Mouse (Mus musculus) CH12.LX (cell line): ENCODE measurements around the gene Prkg1. TPM values are rescaled to one million over a fixed set of nuclear protein-coding genes. Genes with fewer than 3 reads are reported as not detected.

Experiments
- DNase-seq: peaks from one replicate; pipeline ENCODE4 v3.0.0-alpha.2; 2013; ENCODE audit errors: extremely low read depth
- H3K27ac ChIP-seq: 2 replicates; pipeline ENCODE4 v1.5.1; 2012; ENCODE audit warnings: low read depth, mild to moderate bottlenecking, control low read depth, moderate library complexity; ENCODE audit not compliant: insufficient read depth
- H3K27me3 ChIP-seq: replicated peaks from 2 replicates; pipeline ENCODE3; 2012; ENCODE audit warnings: inconsistent platforms
- H3K36me3 ChIP-seq, 2 experiments: replicated peaks in 1 of 2; 2 replicates each; pipeline versions ENCODE3 to v1.6.1; 2012; ENCODE audit warnings: inconsistent platforms in 1 of 2, low read length in 1 of 2, mild to moderate bottlenecking in 1 of 2, mixed read lengths in 1 of 2, moderate library complexity in 1 of 2; ENCODE audit not compliant: control insufficient read depth in 1 of 2, insufficient read depth in 1 of 2
- H3K4me1 ChIP-seq, 2 experiments: 2 replicates each; pipeline ENCODE4 v1.6.1; 2012; ENCODE audit warnings: inconsistent platforms in 1 of 2, moderate library complexity in 1 of 2; ENCODE audit not compliant: insufficient read depth in 2 of 2, control insufficient read depth in 1 of 2
- H3K4me2 ChIP-seq: 2 replicates; pipeline ENCODE4 v1.6.1; 2012; ENCODE audit warnings: low read depth, mild to moderate bottlenecking, control low read depth; ENCODE audit not compliant: poor library complexity, insufficient read depth, severe bottlenecking
- H3K4me3 ChIP-seq, 3 experiments: fragments of 150-350 bp in 1 of 3; sonication (generic) in 1 of 3; replicated peaks in 1 of 3; 2 replicates each; pipeline versions ENCODE3 to v1.5.1; 2011 to 2012; ENCODE audit warnings: low read depth in 2 of 3, low read length in 2 of 3, mild to moderate bottlenecking in 2 of 3, moderate library complexity in 2 of 3, control low read depth in 1 of 3, improper control_type of control experiment in 1 of 3, inconsistent platforms in 1 of 3, mixed read lengths in 1 of 3; ENCODE audit not compliant: poor library complexity in 1 of 3
- H3K79me2 ChIP-seq: replicated peaks from 2 replicates; pipeline ENCODE4 v1.6.1; 2012; ENCODE audit warnings: mild to moderate bottlenecking, moderate library complexity; ENCODE audit not compliant: control insufficient read depth, poor library complexity, insufficient read depth, severe bottlenecking; ENCODE audit errors: extremely low read depth
- H3K9ac ChIP-seq: 2 replicates; pipeline ENCODE4 v1.6.1; 2012; ENCODE audit warnings: low read depth, mild to moderate bottlenecking, control low read depth, moderate library complexity; ENCODE audit not compliant: insufficient read depth
- H3K9me3 ChIP-seq: replicated peaks from 2 replicates; pipeline ENCODE3; 2012; ENCODE audit warnings: low read length, inconsistent platforms, mixed read lengths
- CHD1 ChIP-seq: IDR thresholded peaks from 2 replicates; pipeline ENCODE4 v1.6.1; 2012; ENCODE audit warnings: low read depth, low read length, improper control_type of control experiment, inconsistent platforms
- CHD2 ChIP-seq: IDR thresholded peaks from 2 replicates; pipeline ENCODE4 v1.6.1; 2011; ENCODE audit warnings: low read length, improper control_type of control experiment
- CTCF ChIP-seq, 2 experiments: IDR thresholded peaks in 1 of 2; conservative IDR thresholded peaks in 1 of 2; 2 replicates each; pipeline ENCODE4 v1.5.1; 2011 to 2012; ENCODE audit warnings: low read depth in 2 of 2, low read length in 2 of 2, improper control_type of control experiment in 1 of 2, inconsistent platforms in 1 of 2, mild to moderate bottlenecking in 1 of 2, moderate library complexity in 1 of 2
- E2F4 ChIP-seq: IDR thresholded peaks from 2 replicates; pipeline ENCODE4 v1.6.1; 2011; ENCODE audit warnings: low read depth, low read length, improper control_type of control experiment; ENCODE audit not compliant: insufficient replicate concordance
- EP300 ChIP-seq: IDR thresholded peaks from 2 replicates; pipeline ENCODE4 v1.6.1; 2011; ENCODE audit warnings: low read length, improper control_type of control experiment
- HCFC1 ChIP-seq: IDR thresholded peaks from 2 replicates; pipeline ENCODE4 v1.6.1; 2012; ENCODE audit warnings: low read depth, mild to moderate bottlenecking, inconsistent platforms, low read length, improper control_type of control experiment
- IRF4 ChIP-seq: IDR thresholded peaks from 2 replicates; pipeline ENCODE4 v1.6.1; 2014; ENCODE audit warnings: low read depth, mild to moderate bottlenecking, inconsistent platforms, low read length, improper control_type of control experiment
- JUN ChIP-seq: IDR thresholded peaks from 2 replicates; pipeline ENCODE4 v1.6.1; 2011; ENCODE audit warnings: low read depth, mild to moderate bottlenecking, low read length, improper control_type of control experiment, moderate library complexity; ENCODE audit not compliant: insufficient read depth
- JUND ChIP-seq: conservative IDR thresholded peaks from 2 replicates; pipeline ENCODE4 v1.6.1; 2011; ENCODE audit warnings: low read depth, low read length, improper control_type of control experiment
- MXI1 ChIP-seq: IDR thresholded peaks from 2 replicates; pipeline ENCODE4 v1.6.1; 2011; ENCODE audit warnings: mild to moderate bottlenecking, low read depth, low read length, improper control_type of control experiment
- MYC ChIP-seq: IDR thresholded peaks from 2 replicates; pipeline ENCODE4 v1.6.1; 2011; ENCODE audit warnings: low read depth, mild to moderate bottlenecking, improper control_type of control experiment, low read length
- NELFE ChIP-seq: IDR thresholded peaks from 2 replicates; pipeline ENCODE4 v1.6.1; 2011; ENCODE audit warnings: low read depth, low read length, improper control_type of control experiment
- PAX5 ChIP-seq: IDR thresholded peaks from 2 replicates; pipeline ENCODE4 v1.6.1; 2012; ENCODE audit warnings: low read length, inconsistent platforms, mixed read lengths
- POLR2AphosphoS2 ChIP-seq: IDR thresholded peaks from 2 replicates; pipeline ENCODE4 v1.6.1; 2011; ENCODE audit warnings: low read depth, low read length, improper control_type of control experiment
- RCOR1 ChIP-seq: conservative IDR thresholded peaks from 2 replicates; pipeline ENCODE4 v1.6.1; 2012; ENCODE audit warnings: low read depth, mild to moderate bottlenecking, inconsistent platforms, low read length, improper control_type of control experiment
- SMC3 ChIP-seq: IDR thresholded peaks from 2 replicates; pipeline ENCODE4 v1.6.1; 2011; ENCODE audit warnings: low read depth, low read length, improper control_type of control experiment
- TBP ChIP-seq: conservative IDR thresholded peaks from 2 replicates; pipeline ENCODE4 v1.6.1; 2011; ENCODE audit warnings: low read depth, low read length, improper control_type of control experiment
- TCF12 ChIP-seq: IDR thresholded peaks from 2 replicates; pipeline ENCODE4 v1.6.1; 2014; ENCODE audit warnings: low read depth, mild to moderate bottlenecking, inconsistent platforms, low read length, improper control_type of control experiment
- USF2 ChIP-seq: conservative IDR thresholded peaks from 2 replicates; pipeline ENCODE4 v1.6.1; 2011; ENCODE audit warnings: low read depth, low read length, improper control_type of control experiment
- ZMIZ1 ChIP-seq: IDR thresholded peaks from 2 replicates; pipeline ENCODE4 v1.6.1; 2012; ENCODE audit warnings: low read depth, mild to moderate bottlenecking, inconsistent platforms, low read length, improper control_type of control experiment
- ZNF384 ChIP-seq: IDR thresholded peaks from 2 replicates; pipeline ENCODE4 v1.6.1; 2012; ENCODE audit warnings: low read depth, low read length, improper control_type of control experiment, inconsistent platforms
- dilution Hi-C: fragments of 300-500 bp; cut with MboI; formaldehyde crosslinking; loops from 2 replicates; pipeline ENCODE4 v1.14.3; 2020; ENCODE audit warnings: low sequenced_read_pairs; ENCODE audit not compliant: extremely low pct_unique_long_range_greater_than_20kb, extremely low pct_ligation_motif_present
- in situ Hi-C: fragments of 300-500 bp; cut with MboI; formaldehyde crosslinking; loops from 3 replicates; pipeline ENCODE4 v1.14.3; 2019; ENCODE audit warnings: low sequenced_read_pairs, low pct_ligation_motif_present, low pct_unique_long_range_greater_than_20kb, mixed read lengths
- polyA plus RNA-seq: library from polyadenylated mRNA; unstranded; fragments of >175 nt; gene quantifications from 2 replicates; pipeline ENCODE4 v1.2.1, GENCODE M21; 2012; ENCODE audit warnings: low read depth; ENCODE audit not compliant: insufficient read length
- total RNA-seq, 2 experiments: library from RNA; depleted of rRNA; stranded (reverse); fragments of 300-350 nt in 1 of 2; fragments of >200 nt in 1 of 2; gene quantifications; 2 replicates each; pipeline ENCODE4 v1.2.3; 2012 to 2014

Prkg1 gene
- total and polyA plus RNA-seq, 3 experiments = not detected

DNA sequence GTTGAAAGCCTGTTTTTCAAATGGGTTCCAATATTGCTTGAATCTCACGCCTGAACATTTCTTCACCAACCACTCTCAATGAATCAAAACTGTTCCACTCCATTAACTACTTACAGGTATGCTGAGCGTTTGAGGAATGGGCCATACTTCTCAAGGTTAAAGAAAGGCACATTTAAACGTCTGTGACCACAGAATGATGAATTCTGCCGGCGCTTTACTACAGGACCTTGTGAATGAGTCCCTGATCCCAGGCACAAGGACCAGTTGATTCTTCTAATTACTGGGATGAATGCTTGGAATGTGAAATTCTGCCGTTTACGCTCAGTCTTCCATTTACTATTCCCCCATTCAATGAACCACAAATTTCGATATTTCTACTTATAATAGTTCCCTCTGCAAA lies 632.2 kb downstream of the Prkg1 start:
- Histone ChIP-seq H3K27ac (no peak overlapping the region), H3K9ac (no peak overlapping the region), H3K9me3 (no peaks in the 10 kb centered on the region), H3K4me1 (no peaks in the 10 kb centered on the region), H3K36me3 (no peaks in the 10 kb centered on the region), H3K4me2 (no peak overlapping the region), H3K27me3 (no peaks in the 10 kb centered on the region), H3K4me3 (no peak overlapping the region), H3K79me2 (no peaks in the 10 kb centered on the region)
- dilution Hi-C loops (no loop called here), in situ Hi-C loops (no loop called here)
- TF ChIP-seq IRF4 (no peak), CHD1 (no peak), RCOR1 (no peak), JUN (no peak), ZNF384 (no peak), TCF12 (no peak), TBP (no peak), JUND (no peak), SMC3 (no peak), PAX5 (no peak), MXI1 (no peak), USF2 (no peak), EP300 (no peak), ZMIZ1 (no peak), CHD2 (no peak), HCFC1 (no peak), NELFE (no peak)
- DNase-seq = no peak

DNA sequence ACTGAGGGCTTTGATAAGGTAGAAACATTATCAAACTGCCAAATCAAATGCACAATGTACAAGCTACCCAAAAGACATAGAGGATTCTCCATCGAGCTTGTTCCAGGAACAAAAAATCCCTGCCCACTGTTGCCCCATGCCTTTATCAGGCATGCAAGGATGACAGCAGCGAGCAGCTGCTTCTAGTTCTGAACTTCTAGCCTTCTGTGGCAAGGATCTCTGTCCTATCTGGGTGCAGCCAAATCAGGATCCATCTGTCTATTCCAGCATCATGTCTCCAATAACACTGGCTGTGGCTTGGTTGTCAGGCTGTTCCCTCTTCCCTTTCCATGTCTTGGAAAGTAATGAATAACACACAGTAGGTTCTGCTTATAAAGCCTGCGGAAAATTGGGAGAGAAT lies 640.2 kb downstream of the Prkg1 start:
- Histone ChIP-seq H3K27ac (no peak overlapping the region), H3K9me3 (no peaks in the 10 kb centered on the region), H3K9ac (no peak overlapping the region), H3K79me2 (no peaks in the 10 kb centered on the region), H3K27me3 (no peaks in the 10 kb centered on the region), H3K4me1 (no peaks in the 10 kb centered on the region), H3K4me2 (no peak overlapping the region), H3K36me3 (no peaks in the 10 kb centered on the region), H3K4me3 (no peak overlapping the region)
- TF ChIP-seq TCF12 (no peak), E2F4 (no peak), CTCF (conservative IDR thresholded peaks at IDR 0.05 in 1 of 2, IDR thresholded peaks at IDR 0.05 in 1 of 2; ENCODE audit: low read depth in 2 of 2, low read length in 2 of 2) (no peak), POLR2AphosphoS2 (no peak), MYC (no peak)
- in situ Hi-C loops (no loop called here), dilution Hi-C loops (no loop called here)
- DNase-seq = no peak
